Mouse (Mus musculus) liver, adult (tissue): ENCODE results near the gene Cd37.

Experiments used
- GATA4 ChIP-seq: IDR thresholded peaks from 2 replicates; pipeline ENCODE4 v1.6.1; 2014; ENCODE audit warnings: mild to moderate bottlenecking, low read length; ENCODE audit not compliant: insufficient replicate concordance

Cd37 gene

DNA sequence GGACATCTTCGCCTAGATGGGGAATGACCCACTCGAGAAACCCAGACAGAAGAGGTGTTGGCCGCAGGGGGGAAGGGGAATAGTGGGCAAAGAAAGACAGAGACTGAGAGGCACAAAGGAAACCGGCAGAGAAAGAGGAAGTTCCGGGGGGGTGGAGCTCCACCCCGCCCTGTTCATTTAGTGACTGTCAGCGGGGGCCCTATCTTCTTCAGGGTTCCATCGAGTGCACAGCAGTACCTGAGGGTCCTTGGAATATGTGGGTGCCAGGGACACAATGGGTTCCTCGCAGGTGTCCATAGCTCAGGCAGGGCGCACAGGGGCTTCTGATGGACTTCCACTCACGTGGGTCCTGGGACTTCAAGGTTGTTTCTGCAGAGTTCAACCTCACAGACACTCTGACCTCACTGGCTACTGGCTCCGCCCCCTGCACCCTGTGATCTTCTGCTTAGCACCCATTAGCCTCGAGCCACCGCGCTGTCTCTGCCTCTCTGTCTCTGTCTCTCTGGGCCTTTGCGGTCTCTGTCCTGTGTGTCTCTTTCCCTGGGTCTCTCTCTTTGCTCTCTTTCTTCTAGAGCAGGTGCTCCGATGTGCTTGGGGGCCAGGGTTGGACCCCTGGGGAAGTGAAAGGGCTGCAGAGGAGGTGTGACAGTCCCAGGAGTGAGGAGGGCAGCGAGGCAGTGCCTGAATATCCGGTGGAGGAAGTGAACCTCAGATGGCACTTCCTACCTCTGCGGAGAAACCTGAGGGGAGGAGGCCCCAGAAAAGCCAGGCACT lies at the start of gene Cd37:
Gene Cd37 (minus strand): TSS at position 393 of the 774 bp plus-strand sequence.
- TF ChIP-seq GATA4 = no peak

DNA sequence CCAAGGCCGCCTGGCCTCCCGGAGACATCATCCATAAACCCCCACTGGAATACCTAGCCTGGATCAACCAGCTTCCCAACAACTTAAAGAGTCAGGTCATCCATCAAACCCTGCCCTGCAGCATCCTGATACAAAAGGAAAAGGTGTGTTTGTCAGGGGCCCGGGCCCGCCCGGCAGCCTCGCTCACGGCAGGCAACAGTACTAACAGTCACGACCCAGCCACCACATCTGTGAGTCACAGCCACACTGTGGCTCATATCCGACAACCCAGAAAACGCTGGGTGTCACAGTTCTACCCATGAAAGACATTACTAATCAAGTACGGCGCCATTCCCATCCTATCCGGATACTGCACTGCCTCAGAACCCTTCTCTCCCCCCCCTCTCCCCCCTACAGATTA lies 47.6 kb upstream of the Cd37 start:
- no peak for TF ChIP-seq GATA4

GRCm38 (mm10) chr7:45277136-45277760 lies 38.3 kb upstream of the Cd37 start, which contains the start of gene Slc6a21:
Gene Slc6a21, plus strand, starts transcription at chr7:45277513.
- TF ChIP-seq GATA4 = no peak

DNA sequence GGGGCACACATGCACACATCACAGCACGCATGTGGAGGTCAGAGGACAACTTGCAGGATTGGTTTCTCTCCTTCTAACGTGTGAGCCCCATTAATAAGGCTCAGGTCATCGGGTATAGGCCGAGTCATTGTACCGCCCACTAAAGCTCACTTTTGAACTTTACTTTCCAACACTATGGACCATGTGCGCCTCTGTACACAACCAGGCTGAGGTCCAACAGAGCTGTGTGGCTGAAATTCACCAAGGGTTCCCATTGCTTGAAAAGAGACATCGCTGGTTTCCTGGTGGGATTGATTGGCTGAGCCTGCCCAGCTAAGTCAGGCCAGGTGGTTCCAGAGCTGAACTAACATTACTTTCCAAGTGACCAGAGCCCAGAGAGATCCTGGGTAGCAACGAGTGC lies 34.8 kb upstream of the Cd37 start:
- TF ChIP-seq GATA4 = no peak

- TF ChIP-seq GATA4 = no peak
Measured at GRCm38 (mm10) chr7:45272786-45273412, 34.0 kb upstream of the Cd37 start.

DNA sequence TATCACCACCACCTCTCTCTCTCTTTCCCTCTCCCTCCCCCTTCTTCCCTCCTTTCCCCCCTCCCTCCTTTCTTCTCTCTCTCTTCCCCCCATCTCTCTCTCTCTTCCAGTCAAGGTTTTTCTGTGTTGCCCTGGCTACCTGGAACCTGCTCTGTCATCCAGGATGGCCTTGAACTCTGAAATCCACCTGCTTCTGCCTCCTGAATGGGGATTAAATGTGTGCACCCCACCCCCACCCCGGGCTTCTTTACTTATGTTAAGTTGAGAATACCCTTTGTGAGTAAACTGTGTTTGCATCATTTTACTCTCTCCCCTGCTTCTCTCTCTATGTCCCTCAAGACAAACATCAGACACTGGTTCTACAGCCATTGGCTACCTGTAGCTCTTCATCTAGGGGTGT lies 26.6 kb upstream of the Cd37 start:
- TF ChIP-seq GATA4 = no peak

DNA sequence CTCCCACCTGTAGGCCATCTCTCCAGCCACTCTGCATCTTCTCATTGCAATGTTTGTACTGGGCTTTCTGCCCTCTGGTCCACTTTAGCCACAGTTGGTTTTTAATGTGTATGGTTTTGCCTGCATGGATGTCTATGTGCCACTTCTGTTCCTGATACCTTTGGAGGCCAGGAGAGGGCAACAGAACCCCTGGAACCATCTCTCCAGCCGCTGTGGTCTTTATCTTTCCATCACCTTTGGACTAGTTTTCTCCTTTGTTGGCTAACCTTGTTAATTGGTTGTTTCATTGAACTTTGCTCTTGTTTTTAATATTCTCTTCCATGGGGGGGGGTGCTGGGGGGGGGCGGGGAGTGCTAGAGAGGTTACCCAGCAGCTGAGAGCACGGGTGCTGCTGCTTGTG lies 25.4 kb upstream of the Cd37 start:
- no peak for TF ChIP-seq GATA4

- TF ChIP-seq GATA4 = no peak
Measured at GRCm38 (mm10) chr7:45263006-45263607, 24.2 kb upstream of the Cd37 start.

DNA sequence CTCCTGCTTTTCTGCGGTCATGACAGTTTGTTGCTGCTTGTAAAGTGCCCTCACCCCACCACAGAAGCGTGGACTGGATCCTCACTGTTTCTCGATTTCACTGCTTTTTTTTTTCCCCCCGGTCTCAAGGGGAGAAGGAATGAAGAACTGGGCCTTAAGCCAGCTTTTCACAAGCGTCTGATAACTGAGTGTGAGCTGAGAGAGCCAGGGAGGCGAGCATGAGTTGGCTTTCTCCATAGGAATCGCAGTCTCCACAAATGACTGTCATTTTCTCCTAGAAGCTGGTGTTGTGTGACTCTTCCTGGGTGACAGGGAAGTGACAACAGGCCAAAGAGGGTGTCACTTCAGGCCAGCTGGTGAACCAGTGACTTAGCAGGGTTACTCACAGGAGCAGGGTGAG lies 23.4 kb upstream of the Cd37 start:
- TF ChIP-seq GATA4 = no peak

GRCm38 (mm10) chr7:45259281-45259680 lies 20.4 kb upstream of the Cd37 start:
- TF ChIP-seq GATA4 = no peak

GRCm38 (mm10) chr7:45257063-45257840 lies 18.3 kb upstream of the Cd37 start:
- no peak for TF ChIP-seq GATA4

DNA sequence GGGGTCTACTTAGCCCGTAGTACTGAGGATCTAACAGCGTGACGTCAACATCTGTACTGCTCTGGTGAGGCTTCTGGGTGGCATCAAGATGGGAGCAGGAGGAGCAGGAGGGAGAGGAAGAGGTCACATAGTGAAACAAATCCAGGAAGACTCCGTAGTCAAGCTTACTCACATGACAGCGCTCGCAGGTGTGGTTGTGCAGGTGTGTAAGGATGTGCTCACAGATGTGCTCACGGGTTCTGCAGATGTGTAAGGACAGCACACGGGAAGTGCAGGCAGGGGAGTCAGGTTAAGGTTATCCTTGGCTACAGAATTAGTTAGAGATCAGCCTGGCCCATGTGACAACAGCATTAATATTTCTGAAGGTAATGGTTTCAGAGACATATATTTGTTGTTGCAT lies 14.9 kb upstream of the Cd37 start:
- no peak for TF ChIP-seq GATA4

GRCm38 (mm10) chr7:45247666-45248065 lies 8.8 kb upstream of the Cd37 start:
- no peak for TF ChIP-seq GATA4

- TF ChIP-seq GATA4 = no peak
Measured at GRCm38 (mm10) chr7:45241389-45241749, 2.5 kb upstream of the Cd37 start.
